Mouse (Mus musculus) retina, embryonic 14.5 days (tissue): ENCODE data around the gene Fam131c.
A peak's percentile ranks its signal among the peaks of the same experiment; 100 is the strongest.

Experiments used
- DNase-seq: peaks from one replicate; pipeline ENCODE4 v3.0.0-alpha.2; 2015; ENCODE audit warnings: low spot score

The Fam131c gene

GRCm38 (mm10) chr4:141367997-141368791 lies at the start of gene Fam131c:
Gene Fam131c (plus strand): TSS chr4:141368220.
- peak; percentile 56 for DNase-seq

- no peak for DNase-seq
Observed at GRCm38 (mm10) chr4:141322526-141322925, 45.5 kb upstream of the Fam131c start.

- DNase-seq, result no peak
Observed at GRCm38 (mm10) chr4:141324771-141325191, 43.2 kb upstream of the Fam131c start.

GRCm38 (mm10) chr4:141325636-141326035 lies 42.4 kb upstream of the Fam131c start:
- DNase-seq, result no peak

DNA sequence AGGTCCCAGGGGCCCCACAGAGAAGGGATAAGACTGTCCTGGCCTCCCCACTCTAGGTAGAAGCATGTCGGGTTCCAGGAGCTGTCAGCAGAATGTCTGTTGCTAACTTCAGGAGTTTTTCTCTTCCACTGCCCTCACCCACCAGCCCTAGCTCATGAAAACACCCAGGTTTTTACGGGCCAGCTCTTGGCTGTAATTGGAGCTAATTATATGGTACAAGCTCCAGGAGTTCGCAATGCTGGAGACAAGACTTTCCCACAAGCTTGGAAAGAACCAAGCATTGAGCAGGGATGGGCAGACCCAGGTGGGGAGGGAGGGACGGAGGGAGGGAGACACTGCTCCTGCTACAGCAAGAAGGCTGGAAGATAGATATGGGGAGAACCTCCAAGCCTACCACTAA lies 40.9 kb upstream of the Fam131c start:
- no peak for DNase-seq

- DNase-seq, result no peak
Observed at GRCm38 (mm10) chr4:141328742-141329141, 39.3 kb upstream of the Fam131c start.

GRCm38 (mm10) chr4:141329968-141330367 lies 38.1 kb upstream of the Fam131c start:
- no peak for DNase-seq

DNA sequence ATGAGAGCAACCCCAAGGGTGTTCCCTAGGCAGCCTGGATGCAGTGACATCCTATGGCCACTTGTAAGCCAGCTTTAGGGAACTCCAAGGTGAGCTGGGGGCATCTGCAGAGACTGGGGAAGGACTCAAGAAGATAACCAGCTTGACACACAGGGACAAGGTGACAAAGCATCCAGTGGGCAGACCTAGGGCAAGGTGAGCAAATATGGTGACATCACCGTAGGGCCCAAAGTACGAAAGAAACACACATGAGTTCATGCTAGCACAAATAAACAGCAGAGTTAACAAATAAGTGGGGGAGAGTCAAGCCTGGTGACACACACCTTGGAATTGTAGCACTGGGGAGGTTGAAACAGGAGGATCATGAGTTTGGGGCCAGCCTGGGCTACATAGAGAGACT lies 36.6 kb upstream of the Fam131c start:
- no peak for DNase-seq

- no peak for DNase-seq
Observed at GRCm38 (mm10) chr4:141332258-141332657, 35.8 kb upstream of the Fam131c start.

DNA sequence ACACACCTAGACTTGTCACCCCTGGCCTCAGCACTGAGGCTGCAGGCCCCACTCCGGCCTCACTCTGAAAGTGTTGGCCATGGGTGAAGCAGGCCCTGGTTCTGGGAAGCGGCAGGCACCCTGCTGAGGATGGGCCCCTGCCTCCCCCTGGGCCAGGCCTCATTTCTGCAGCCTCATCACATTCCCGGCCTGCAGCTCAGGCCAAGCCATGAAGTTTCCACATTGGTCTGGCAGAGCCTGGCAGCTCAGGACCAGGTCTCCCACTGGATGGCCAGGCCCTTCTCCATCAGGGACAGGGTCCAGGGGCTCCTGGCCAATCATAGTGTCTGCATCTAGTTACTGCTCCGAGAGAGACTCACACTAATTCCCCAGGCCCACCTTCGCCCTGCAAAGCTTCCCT lies 33.3 kb upstream of the Fam131c start:
- DNase-seq, result no peak

- DNase-seq, result peak; percentile 82
Observed at GRCm38 (mm10) chr4:141335263-141335796, 32.7 kb upstream of the Fam131c start.

- DNase-seq, result no peak
Observed at GRCm38 (mm10) chr4:141336196-141336595, 31.8 kb upstream of the Fam131c start.

DNA sequence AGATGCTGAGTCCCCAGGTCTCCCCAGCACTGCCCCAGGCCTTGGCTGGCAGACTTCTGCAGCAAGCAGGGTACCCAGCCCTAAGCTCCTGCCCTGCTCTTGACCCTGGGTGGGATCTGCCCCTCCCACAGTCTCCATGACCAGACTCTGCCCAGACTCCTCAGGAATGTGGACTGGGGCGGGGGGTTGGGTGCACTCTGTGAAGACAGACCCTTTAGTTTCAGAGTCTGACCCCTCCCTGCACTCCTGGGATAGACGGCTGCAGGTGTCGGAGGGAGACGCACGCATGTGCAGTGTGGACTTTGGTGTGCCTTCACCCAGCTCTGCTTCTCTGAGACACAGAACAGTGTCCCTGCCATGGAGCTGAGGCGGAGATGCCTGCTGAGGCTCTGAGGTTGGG lies 30.0 kb upstream of the Fam131c start:
- peak; percentile 52 for DNase-seq

DNA sequence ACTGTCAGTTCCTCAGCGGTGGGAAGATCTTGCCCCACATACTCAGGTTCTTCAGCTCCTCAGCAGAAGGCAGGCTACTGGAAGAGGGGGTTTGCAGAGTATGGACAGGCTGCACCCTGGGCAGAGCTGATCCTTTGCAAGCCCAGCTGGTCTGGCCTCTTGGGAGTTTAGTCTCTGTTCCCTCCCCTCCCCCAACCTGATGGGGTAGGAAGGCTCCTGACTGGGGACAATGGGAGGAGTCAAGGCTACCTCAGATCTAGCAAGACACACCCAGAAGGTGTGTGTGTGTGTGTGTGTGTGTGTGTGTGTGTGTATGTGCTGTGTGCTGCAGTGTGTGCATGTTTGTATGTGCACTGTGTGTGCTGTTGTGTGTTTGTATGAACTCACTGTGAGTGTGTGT lies 29.2 kb upstream of the Fam131c start:
- DNase-seq, result peak; percentile 77

DNA sequence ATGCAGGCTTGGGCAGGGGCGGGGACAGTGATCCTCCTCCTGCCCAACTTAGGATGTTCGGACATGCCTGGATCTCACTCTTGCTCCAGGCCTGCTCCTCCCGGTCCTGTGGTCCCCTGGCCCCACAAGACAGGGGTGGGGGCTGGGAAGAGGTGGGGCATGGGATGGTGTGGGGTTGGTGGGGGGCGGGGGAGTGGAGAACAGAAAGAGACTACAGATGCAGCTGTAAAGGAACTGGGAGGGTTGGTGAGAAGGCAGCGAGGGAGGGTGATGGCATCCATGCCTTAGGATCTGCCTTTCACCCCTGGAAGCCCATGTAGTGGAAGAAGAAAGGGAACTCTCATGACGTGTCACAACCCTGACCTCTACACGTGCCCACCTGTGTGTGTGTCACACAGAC lies 26.5 kb upstream of the Fam131c start:
- no peak for DNase-seq

DNA sequence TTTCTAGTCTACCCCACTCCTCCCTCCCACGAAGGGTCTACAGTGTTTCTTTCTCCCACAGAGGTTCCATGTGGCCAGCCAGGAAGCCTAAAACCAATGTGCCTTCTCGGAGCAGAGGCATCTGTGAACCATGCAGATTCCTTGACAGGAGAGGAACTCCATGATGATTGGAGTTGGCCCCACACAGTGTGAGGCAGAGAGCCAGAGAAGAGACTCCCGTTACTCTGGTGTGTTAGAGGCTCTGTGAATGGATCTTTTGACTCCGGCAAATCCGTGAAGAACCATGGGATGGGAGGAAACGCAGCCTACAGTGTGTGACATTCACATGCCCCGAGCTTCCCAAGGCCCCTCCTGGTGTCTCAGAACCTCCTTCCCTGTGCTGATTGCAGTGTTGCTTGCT lies 24.5 kb upstream of the Fam131c start:
- DNase-seq, result no peak

GRCm38 (mm10) chr4:141345219-141345618 lies 22.8 kb upstream of the Fam131c start:
- DNase-seq, result no peak

GRCm38 (mm10) chr4:141347365-141347797 lies 20.6 kb upstream of the Fam131c start:
- DNase-seq, result no peak

DNA sequence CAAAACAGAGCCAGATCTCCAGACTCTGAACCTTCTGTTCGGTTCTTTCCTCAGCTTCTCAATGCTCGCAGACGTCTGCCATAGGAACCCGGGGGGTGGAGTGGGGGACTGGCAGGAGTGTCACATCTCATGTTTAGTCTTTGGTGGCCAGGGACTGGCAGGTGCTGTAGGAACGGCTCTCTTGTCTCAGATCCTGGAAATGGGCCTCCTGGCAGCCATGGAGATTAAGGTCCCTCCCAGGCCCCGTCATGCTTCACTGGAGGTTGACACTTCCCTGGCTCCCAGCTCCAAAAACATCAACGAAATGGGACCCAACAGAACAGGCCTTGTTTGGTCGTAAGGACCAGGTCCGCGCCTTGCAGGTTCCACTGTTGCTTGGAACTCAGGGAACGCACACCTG lies 19.4 kb upstream of the Fam131c start:
- no peak for DNase-seq

DNA sequence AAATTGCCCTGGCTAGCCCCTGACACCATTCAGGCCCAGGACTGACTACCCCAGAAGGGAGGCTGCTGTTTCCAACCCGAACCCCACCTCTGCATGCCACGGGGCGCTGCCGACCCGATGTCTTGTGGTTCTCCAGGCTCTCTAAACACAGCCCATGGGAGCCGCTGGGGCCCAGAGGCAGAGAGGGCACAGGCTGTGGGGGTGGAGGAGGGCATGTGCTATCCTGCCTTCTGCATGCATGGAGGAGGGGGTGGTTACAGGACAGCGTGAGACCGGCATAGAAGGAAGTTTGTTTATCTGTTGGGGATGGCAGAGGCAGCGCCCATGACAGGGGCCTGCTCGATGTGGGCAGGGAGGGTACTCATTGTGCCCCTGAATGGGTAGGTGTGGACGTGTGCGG lies 18.0 kb upstream of the Fam131c start:
- no peak for DNase-seq

DNA sequence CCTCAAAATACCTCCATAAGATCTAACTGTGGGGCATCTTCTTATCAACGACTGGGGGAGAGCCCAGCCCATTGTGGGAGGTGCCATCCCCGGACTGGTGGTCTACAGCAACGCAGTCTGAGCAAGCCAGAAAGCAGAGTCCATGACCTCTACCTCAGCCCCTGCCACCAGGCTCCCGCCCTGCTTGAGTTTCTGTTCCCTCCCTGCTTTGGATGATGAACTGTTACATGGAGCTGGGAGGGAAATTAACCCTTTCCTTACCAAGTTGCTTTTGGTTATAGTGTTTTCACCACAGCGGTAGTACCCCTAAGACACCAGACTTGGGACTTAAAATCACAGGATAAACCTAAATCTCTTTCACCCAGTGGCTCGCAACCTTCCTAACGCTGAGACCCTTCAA lies 16.0 kb upstream of the Fam131c start:
- DNase-seq, result peak; percentile 53

DNA sequence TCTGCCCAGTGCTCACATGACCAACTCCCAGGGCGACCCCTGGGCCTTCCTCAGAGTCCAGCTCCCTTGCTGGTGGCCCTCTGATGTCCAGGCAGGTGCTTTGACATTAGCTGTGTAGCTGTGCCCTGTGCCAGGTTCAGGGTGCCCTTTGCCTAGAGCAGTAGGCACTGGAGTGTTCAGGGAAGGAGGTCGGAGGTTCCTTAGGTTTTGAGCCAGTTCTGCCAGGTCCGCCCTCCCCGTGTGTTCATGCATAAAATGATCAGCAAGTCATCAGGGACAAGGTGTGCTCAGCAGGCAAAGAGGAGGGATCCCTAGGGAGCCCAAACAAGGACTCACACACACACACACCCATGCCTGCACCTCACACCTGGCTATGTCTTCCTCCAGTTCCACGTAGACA lies 15.0 kb upstream of the Fam131c start:
- DNase-seq, result no peak

DNA sequence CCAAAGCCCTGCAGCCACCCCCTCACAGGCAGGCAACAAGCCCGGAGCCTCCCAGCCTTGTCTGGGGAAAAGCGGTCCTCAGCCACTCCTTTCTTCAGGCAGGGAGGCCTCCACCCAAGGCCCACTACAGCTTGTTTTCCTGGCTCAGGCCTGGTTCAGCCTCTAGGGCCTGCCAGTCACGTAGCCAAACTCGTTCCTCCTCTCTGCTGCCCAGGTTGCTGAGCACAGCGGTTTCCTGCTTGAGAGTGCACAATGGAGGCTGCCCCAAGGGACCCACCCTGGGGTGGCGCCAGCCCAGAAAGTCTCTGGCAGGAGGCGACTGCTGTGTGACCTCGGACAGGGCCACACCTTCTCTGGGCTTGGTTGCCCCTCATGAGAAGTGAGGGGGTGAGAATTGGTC lies 14.2 kb upstream of the Fam131c start:
- DNase-seq, result no peak

GRCm38 (mm10) chr4:141357811-141358210 lies 10.2 kb upstream of the Fam131c start:
- no peak for DNase-seq
